Mouse (Mus musculus) lung, embryonic 16.5 days (tissue): ENCODE results near the gene Pnp. TPM values are rescaled to one million over a fixed set of nuclear protein-coding genes. Genes with fewer than 3 reads are reported as not detected.

Source experiments
- ATAC-seq: fragments of 200-750 bp; cut with Nextera tagmentation; 2 replicates; pipeline ENCODE4 v1.8.0; 2017; ENCODE audit warnings: low read depth, mild to moderate bottlenecking, moderate library complexity
- H3K27ac ChIP-seq: fragments of 300-500 bp; sonication (generic); 2 replicates; pipeline ENCODE4 v1.5.1; 2014; ENCODE audit warnings: mild to moderate bottlenecking, control low read depth, low read length
- H3K27me3 ChIP-seq: fragments of 300-500 bp; sonication (generic); 2 replicates; pipeline ENCODE4 v1.6.1; 2014; ENCODE audit warnings: low read depth, low read length, mixed read lengths; ENCODE audit not compliant: control insufficient read depth, insufficient read depth
- H3K36me3 ChIP-seq: fragments of 300-500 bp; sonication (generic); 2 replicates; pipeline ENCODE4 v1.6.1; 2014; ENCODE audit warnings: low read length; ENCODE audit not compliant: control insufficient read depth, insufficient read depth
- H3K4me1 ChIP-seq: fragments of 300-500 bp; sonication (generic); replicated peaks from 2 replicates; pipeline ENCODE4 v1.6.1; 2014; ENCODE audit warnings: low read length, mixed read lengths; ENCODE audit not compliant: control insufficient read depth, insufficient read depth
- H3K4me2 ChIP-seq: fragments of 300-500 bp; sonication (generic); 2 replicates; pipeline ENCODE4 v1.6.1; 2014; ENCODE audit warnings: low read depth, low read length, control low read depth
- H3K4me3 ChIP-seq: fragments of 300-500 bp; sonication (generic); 2 replicates; pipeline ENCODE4 v1.5.1; 2014; ENCODE audit warnings: mild to moderate bottlenecking, low read length, control low read depth
- H3K9ac ChIP-seq: fragments of 300-500 bp; sonication (generic); 2 replicates; pipeline ENCODE4 v1.6.1; 2014; ENCODE audit warnings: low read length, control low read depth
- H3K9me3 ChIP-seq: fragments of 300-500 bp; sonication (generic); 2 replicates; pipeline ENCODE4 v1.6.1; 2016; ENCODE audit warnings: low read length; ENCODE audit not compliant: control insufficient read depth
- WGBS: fragments of 180-500 bp; shearing (Covaris S2); extraction: QIAGEN DNeasy Blood & Tissue Kit; methylation state at CpG from one replicate; pipeline ENCODE4 v1.1.7; 2014; 5-methylcytosine and 5-hydroxymethylcytosine counted together
- polyA plus RNA-seq: library from polyadenylated mRNA; unstranded; fragments of >200 nt; fragmentation: Nextera tagmentation; extraction: Ambion mirVana; gene quantifications from 2 replicates; pipeline ENCODE4 v1.2.1, GENCODE M21; 2015

The Pnp gene
- polyA plus RNA-seq, 1 experiment from 2014 or later: 68.8 TPM

DNA sequence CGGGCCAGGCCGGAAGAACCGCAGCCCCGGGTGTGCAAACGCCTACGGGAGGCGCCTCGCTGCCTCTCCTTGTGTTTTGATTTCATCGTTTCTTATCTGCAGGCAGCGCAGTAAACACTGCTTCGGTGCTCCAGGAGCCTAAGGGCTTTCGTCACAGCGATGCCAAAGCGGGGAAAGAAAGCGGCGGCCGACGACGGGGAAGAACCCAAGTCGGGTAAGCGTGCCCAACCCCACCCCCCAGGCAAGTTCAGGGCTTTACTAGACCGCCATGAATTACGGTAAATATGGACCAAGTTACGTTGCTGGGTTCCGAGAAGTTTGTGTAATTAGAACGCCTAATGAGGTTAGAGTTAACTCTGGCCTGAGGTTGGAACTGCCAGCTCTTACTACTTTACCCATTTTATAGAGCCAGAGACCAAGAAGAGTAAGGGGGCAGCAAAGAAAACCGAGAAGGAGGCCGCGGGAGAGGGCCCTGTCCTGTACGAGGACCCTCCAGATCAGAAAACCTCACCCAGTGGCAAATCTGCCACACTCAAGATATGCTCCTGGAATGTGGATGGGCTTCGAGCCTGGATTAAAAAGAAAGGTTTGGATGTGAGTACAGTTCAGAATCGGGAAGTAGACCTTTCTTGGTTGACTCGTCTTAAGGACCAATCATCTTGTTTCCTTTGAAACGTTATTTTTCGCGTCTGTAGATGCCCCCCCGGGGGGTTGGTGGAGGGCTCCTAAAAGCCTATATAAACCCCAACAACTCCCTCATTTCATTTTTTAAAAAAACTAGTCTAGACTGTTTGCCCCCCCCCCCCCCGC lies 5.6 kb upstream of the Pnp start:
- no peaks in the 10 kb centered on the region for H3K27me3 ChIP-seq
- H3K4me3 ChIP-seq: peak overlapping the region; percentile 88
- H3K4me1 ChIP-seq: peaks cover 20% of the 10 kb centered on the region
- H3K4me2 ChIP-seq: peak overlapping the region; percentile 89
- H3K9ac ChIP-seq: peak overlapping the region; percentile 85
- peak; percentile 39; the same call in 1 of the 2 replicates for ATAC-seq
- no peaks in the 10 kb centered on the region for H3K9me3 ChIP-seq
- peak overlapping the region; percentile 94 for H3K27ac ChIP-seq
- under 1% methylated on average over 38 of the region's 38 CpGs for WGBS
- peaks cover 22% of the 10 kb centered on the region for H3K36me3 ChIP-seq

DNA sequence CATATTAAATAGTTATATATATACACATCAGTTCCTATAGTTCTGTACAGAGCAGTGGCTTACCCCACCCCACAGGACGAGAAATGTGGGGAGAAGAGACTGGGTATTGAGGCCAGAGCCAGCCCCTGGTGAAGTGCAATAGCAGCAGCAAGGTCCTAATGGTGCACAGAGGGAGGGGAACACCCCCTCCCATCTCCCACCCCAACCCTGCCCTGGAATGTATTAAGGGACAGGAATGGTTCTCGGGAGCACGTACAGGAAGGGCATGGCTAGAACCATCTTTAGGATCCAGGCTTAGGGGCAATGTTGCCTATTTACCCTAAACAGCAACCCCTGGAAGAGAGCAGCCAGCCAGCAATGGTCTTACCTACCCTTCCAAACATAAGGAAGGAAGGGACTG lies 3.5 kb upstream of the Pnp start:
- 62% methylated on average over 3 of the region's 3 CpGs for WGBS
- H3K36me3 ChIP-seq: peaks cover 22% of the 10 kb centered on the region
- H3K9ac ChIP-seq: no peak overlapping the region
- no peak for ATAC-seq
- no peak overlapping the region for H3K4me3 ChIP-seq
- H3K4me1 ChIP-seq: peaks cover 26% of the 10 kb centered on the region
- no peak overlapping the region for H3K4me2 ChIP-seq
- H3K27ac ChIP-seq: no peak overlapping the region
- H3K27me3 ChIP-seq: no peaks in the 10 kb centered on the region
- H3K9me3 ChIP-seq: no peaks in the 10 kb centered on the region

DNA sequence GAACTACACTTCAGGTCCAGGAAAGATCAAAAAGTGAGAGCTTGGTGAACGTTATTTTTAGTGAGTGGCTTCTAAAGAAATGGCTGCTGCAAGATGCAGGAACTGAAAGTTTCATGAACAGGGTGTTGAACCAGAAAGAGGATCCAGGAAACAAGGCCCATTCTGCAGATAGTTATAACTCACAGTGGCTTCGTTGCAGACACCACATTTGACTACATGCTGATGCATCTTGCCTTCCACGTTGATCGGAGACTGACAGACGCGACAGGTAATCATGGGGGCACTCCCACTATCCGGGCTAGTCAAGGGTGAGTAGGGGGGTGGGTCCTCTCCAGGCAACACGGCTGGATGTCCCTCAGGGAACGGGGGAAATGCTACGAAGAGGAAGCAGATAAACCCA lies 931 bp upstream of the Pnp start:
- Histone ChIP-seq H3K4me2 (peak overlapping the region; percentile 84), H3K27me3 (no peaks in the 10 kb centered on the region), H3K9me3 (no peaks in the 10 kb centered on the region), H3K4me3 (peak overlapping the region; percentile 94), H3K4me1 (peaks cover 23% of the 10 kb centered on the region), H3K9ac (peak overlapping the region; percentile 97), H3K36me3 (peaks cover 22% of the 10 kb centered on the region), H3K27ac (peak overlapping the region; percentile 90; the same call in 1 of the 2 replicates)
- ATAC-seq: no peak
- WGBS: 12% methylated on average over 10 of the region's 10 CpGs

DNA sequence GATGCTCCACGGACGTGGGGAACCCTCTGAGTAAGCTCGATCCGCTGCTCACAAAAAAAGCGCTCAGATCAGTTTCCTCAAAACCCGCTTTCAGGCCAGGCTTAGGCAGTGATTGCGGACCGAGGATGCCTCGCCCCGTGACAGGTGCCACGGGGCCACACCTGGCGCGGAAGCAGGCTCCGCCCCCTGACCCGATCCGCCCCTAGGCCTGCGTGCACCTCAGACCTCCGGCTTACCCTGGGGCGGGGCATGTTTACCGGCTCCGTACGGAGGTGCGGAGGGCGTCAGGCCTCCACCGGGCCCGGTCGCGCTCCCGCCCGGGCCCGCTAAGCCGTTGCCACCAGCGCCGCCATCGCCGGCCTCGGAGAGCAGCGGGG lies 517 bp upstream of the Pnp start:
- no peaks in the 10 kb centered on the region for H3K27me3 ChIP-seq
- no peaks in the 10 kb centered on the region for H3K9me3 ChIP-seq
- peak overlapping the region; percentile 84 for H3K4me2 ChIP-seq
- peaks cover 22% of the 10 kb centered on the region for H3K36me3 ChIP-seq
- ATAC-seq: peak; percentile 51
- H3K9ac ChIP-seq: peak overlapping the region; percentile 97
- 0% methylated on average over 21 of the region's 38 CpGs for WGBS
- H3K27ac ChIP-seq: peak overlapping the region; percentile 90
- peak overlapping the region; percentile 94 for H3K4me3 ChIP-seq
- peaks cover 22% of the 10 kb centered on the region for H3K4me1 ChIP-seq

DNA sequence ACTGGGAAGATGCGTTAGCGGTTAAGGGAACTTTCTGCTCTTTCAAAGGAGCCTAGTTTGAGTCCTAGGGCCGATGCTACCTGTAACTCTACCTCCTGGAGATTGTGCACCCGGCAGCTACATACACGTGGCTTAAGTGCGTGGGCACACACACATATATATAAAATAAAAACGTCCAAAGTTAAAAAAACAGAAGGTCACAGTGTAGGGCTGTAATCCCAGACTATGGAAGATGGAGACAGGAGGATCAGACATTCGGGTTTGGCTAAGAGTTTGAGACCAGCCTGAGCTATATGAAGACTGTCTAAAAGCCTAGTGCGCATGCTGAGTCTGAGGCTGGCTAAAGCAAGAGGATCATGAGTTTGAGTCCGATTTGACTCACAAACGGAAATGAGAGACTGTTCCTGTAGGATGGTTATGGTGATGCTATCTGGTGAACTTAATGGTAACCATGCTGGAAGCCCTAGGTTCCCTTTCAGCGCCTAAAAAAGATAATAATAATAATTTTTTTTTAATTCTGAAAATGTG lies 675 bp downstream of the Pnp start:
- WGBS: 9% methylated on average over 12 of the region's 12 CpGs
- no peak for ATAC-seq

DNA sequence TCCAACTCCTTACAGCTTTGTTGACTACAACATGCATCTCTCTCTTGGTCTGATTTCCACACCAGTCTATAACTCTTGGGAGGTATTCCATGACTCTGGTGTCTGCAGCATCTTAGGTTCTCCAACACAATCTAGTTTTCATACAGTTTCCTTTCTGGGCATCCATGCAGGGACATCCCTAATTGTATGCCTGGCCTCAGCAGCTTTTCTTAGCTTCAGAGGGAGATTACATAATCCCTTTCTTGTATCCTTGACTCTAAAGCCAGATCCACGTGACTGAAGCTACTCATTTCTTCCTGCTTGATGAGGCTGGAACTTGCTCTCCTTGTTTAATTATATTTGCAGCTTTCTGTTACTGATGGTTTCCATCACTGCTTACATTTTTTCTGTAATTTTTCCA lies 5.8 kb downstream of the Pnp start:
- 55% methylated on average over 1 of the region's 1 CpGs for WGBS
- no peak overlapping the region for H3K27ac ChIP-seq

More for the DNA sequence above, 675 bp downstream of the Pnp start:
- peak overlapping the region; percentile 90 for H3K27ac ChIP-seq
- peak overlapping the region; percentile 94 for H3K4me3 ChIP-seq
- peaks cover 22% of the 10 kb centered on the region for H3K36me3 ChIP-seq
- H3K27me3 ChIP-seq: no peaks in the 10 kb centered on the region
- peak overlapping the region; percentile 72 for H3K4me2 ChIP-seq
- H3K9me3 ChIP-seq: no peaks in the 10 kb centered on the region
- H3K9ac ChIP-seq: peak overlapping the region; percentile 72
- peaks cover 14% of the 10 kb centered on the region for H3K4me1 ChIP-seq

DNA sequence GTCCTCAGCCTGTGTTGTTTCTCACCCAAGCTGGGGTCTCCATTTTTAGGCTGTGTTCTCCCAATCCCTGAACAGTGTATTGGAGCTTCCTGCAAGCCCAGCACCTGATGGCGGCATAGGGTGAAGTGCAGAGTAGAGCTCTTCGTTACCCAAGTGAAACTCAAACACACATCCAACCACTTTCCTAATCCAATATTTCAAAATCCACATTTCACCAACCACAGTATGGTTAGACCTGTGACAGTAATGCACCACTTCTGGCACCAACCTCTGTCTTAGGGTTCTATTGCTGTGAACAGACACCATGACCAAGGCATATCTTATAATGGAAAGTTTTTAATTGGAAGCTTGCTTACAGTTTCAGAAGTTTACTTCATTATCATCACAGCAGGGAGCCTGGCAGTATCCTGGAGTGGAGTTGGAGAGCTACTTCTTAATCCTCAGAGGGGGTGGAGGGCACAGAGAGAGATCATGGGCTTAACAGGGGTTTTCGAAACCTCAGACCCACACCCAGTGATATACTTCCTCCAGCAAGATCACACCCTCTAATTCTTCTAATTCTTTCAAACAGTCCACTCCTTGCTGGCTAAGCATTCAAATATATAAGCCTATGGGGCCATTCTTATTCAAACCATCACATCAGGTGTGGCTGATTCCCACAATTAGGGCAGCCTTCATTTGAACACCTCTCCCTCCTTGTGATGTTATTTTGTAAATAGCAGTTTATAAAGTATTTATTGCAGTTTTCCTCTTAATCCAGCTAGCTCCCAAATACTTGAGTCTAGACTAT lies 7.4 kb downstream of the Pnp start:
- no peaks in the 10 kb centered on the region for H3K4me1 ChIP-seq
- no peaks in the 10 kb centered on the region for H3K9me3 ChIP-seq
- no peak overlapping the region for H3K4me3 ChIP-seq
- no peak overlapping the region for H3K9ac ChIP-seq
- H3K4me2 ChIP-seq: no peak overlapping the region
- 85% methylated on average over 3 of the region's 3 CpGs for WGBS
- no peak for ATAC-seq
- H3K36me3 ChIP-seq: no peaks in the 10 kb centered on the region
- H3K27ac ChIP-seq: no peak overlapping the region
- no peaks in the 10 kb centered on the region for H3K27me3 ChIP-seq

More for the DNA sequence above, 5.8 kb downstream of the Pnp start:
- no peaks in the 10 kb centered on the region for H3K27me3 ChIP-seq
- H3K36me3 ChIP-seq: no peaks in the 10 kb centered on the region
- H3K4me2 ChIP-seq: no peak overlapping the region
- peaks cover 4% of the 10 kb centered on the region for H3K4me1 ChIP-seq
- H3K9me3 ChIP-seq: no peaks in the 10 kb centered on the region
- no peak for ATAC-seq
- H3K4me3 ChIP-seq: no peak overlapping the region
- H3K9ac ChIP-seq: no peak overlapping the region

DNA sequence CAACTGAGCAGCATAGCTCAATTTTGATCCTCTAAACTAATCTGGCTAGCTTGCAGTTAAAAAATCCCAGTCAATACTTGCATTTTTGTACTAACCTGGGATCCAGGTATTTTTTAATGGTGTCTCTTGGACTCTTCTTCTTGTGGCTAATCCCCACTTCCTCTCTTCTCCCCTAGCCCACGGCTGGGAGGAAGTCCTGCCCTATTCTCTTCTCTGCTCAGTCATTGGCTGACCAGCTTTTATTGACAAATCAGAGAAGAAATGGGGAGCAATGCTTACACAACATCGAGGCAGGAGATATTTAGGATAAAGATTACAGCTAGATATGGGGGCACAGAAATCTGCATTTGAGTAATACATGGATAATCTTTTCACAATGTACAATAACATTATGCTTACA lies 8.1 kb downstream of the Pnp start:
- H3K36me3 ChIP-seq: no peaks in the 10 kb centered on the region

More for the DNA sequence above, 8.1 kb downstream of the Pnp start:
- H3K27ac ChIP-seq: no peak overlapping the region
- H3K27me3 ChIP-seq: no peaks in the 10 kb centered on the region
- no peak overlapping the region for H3K9ac ChIP-seq
- H3K4me2 ChIP-seq: no peak overlapping the region
- H3K9me3 ChIP-seq: no peaks in the 10 kb centered on the region
- WGBS: 32% methylated on average over 2 of the region's 2 CpGs
- H3K4me1 ChIP-seq: no peaks in the 10 kb centered on the region
- H3K4me3 ChIP-seq: no peak overlapping the region
- ATAC-seq: no peak
